Mouse (Mus musculus) frontal cortex, postnatal 25 days (tissue): ENCODE data around the gene Fgfr2.

ENCODE experiments used
- DNase-seq, 2 experiments: peaks; one replicate each; pipeline ENCODE4 v3.0.0; 2022; ENCODE audit warnings: low spot score in 2 of 2

Fgfr2 gene

GRCm38 (mm10) chr7:130278738-130279705 lies 2844.1 kb downstream of the Fgfr2 start:
- DNase-seq = no peak

- DNase-seq = no peak
These were observed 2845.0 kb downstream of the Fgfr2 start for GRCm38 (mm10) chr7:130278000-130278737.

GRCm38 (mm10) chr7:130273265-130273664 lies 2849.9 kb downstream of the Fgfr2 start:
- peak; percentile 63 to 72 for DNase-seq

- no peak for DNase-seq
These were observed 2852.3 kb downstream of the Fgfr2 start for GRCm38 (mm10) chr7:130270807-130271206.

- DNase-seq = no peak
These were observed 2853.9 kb downstream of the Fgfr2 start for GRCm38 (mm10) chr7:130269124-130269867.

GRCm38 (mm10) chr7:130267099-130267498 lies 2856.1 kb downstream of the Fgfr2 start:
- no peak for DNase-seq

GRCm38 (mm10) chr7:130266166-130266490 lies 2857.0 kb downstream of the Fgfr2 start:
- DNase-seq = peak in 1 of 2 experiments; percentile 26

- peak; percentile 25 to 41 for DNase-seq
These were observed 2857.6 kb downstream of the Fgfr2 start for GRCm38 (mm10) chr7:130265319-130266165.

- peak in 1 of 2 experiments; percentile 28 for DNase-seq
These were observed 2858.4 kb downstream of the Fgfr2 start for GRCm38 (mm10) chr7:130264616-130265318.

GRCm38 (mm10) chr7:130263799-130264351 lies 2859.3 kb downstream of the Fgfr2 start:
- DNase-seq = no peak

- DNase-seq = no peak
These were observed 2859.9 kb downstream of the Fgfr2 start for GRCm38 (mm10) chr7:130263233-130263594.

GRCm38 (mm10) chr7:130262528-130263232 lies 2860.5 kb downstream of the Fgfr2 start:
- DNase-seq = no peak

- DNase-seq = no peak
These were observed 2861.2 kb downstream of the Fgfr2 start for GRCm38 (mm10) chr7:130261684-130262527.

GRCm38 (mm10) chr7:130260905-130261683 lies 2862.1 kb downstream of the Fgfr2 start:
- DNase-seq = no peak

- no peak for DNase-seq
These were observed 2863.1 kb downstream of the Fgfr2 start for GRCm38 (mm10) chr7:130260060-130260459.

- DNase-seq = no peak
These were observed 2864.3 kb downstream of the Fgfr2 start for GRCm38 (mm10) chr7:130258704-130259295.

- DNase-seq = no peak
These were observed 2865.0 kb downstream of the Fgfr2 start for GRCm38 (mm10) chr7:130257991-130258703.
